Mouse (Mus musculus) fibroblast of lung, adult 2 months (primary cell): ENCODE results near the gene Tatdn2.
"Not testable (repeated sequence)": the region's sequence is repeated elsewhere in the genome, so short reads cannot be mapped to it uniquely, and the experiment has no call there.

Experiments
- DNase-seq: peaks from one replicate; pipeline ENCODE4 v3.0.0-alpha.2; 2011; ENCODE audit warnings: low read depth

Gene Tatdn2

DNA sequence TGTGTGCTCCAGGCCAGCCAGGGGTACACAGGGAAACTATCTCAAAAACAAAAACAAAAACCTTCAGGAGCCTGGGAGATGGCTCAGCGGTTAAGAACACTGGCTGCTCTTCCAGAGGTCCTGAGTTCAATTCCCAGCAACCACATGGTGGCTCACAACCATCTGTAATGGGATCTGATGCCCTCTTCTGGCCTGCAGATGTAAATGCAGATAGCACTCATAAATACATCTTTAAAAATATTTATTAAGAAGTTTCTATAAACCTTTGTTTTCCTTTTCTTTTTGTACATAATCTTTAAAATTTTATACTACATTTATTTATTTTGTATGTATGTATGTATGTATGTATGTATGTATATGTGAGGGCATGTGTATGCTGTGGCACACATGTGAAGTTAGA lies 24.8 kb upstream of the Tatdn2 start:
- DNase-seq: not testable (repeated sequence)

DNA sequence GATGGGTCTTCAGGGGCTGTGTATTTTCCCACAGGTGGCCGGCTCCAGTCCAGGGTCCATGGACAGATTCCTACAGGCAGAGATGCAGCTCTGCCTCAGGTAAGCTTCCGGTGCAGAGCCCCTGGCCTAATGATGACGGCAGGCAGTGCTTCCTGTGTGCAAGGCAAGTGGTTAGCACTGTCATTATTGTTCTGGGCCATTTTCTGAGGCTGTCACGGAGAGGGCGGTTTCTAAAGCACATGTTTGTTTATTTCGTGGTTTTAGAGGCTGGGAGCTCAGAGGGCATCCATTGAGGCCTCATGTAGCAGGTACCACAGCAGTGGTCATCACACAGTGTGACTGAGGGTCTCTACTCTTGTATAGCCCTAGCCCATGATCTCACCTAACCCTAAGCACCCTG lies 23.9 kb upstream of the Tatdn2 start:
- no peak for DNase-seq

DNA sequence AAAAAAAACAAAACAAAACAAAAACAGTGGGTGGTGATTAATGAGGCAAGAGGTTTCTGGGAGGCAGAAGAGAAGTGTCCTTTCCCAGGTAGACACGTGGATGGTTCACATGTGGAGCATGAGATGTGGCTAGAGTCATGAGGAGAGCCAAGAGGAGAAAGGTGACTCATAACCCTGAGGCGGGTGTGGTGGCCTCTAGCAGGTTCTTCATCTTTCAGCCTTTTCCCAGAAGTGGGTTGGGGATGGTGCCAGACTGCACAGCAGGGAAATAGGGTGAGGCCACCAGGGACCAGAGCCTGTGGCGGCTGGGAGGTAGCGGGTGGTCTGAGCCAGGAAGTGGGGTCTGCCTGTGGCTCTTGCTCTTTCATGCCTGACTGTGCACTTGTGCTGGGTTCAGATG lies 21.6 kb upstream of the Tatdn2 start:
- DNase-seq: peak; percentile 67

- DNase-seq: no peak
These were observed 20.9 kb upstream of the Tatdn2 start for GRCm38 (mm10) chr6:113675991-113676390.

GRCm38 (mm10) chr6:113677070-113677734 lies 19.6 kb upstream of the Tatdn2 start:
- DNase-seq: no peak

GRCm38 (mm10) chr6:113678246-113679012 lies 18.4 kb upstream of the Tatdn2 start:
- DNase-seq: no peak

DNA sequence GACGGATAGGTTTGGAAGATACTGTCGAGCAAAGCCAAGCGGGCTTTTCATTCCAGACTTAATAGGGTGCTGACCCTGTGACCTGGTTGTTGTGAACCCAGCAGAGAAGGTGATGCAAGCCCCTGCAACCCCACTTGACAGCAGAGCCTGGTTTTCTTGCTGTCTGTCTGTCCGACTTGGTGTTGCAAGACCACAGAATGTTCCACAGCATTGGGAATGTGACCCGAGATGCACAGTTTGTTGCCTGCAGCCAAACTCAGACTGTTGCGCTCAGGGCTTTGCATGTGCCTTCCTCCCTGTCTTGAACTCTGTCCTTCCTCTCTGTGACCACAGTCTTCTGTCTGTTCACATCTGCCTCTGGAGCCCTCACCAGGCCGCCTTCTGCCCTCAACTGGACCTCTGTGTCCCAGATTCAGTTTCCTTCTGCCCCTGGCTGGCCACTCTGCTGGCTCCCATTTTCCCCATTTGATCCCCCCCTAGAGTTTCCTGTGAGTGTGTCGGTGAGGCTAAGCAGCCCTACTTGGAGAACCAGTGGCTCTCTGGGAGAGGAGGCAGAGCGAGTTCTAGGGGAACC lies 16.8 kb upstream of the Tatdn2 start:
- no peak for DNase-seq

DNA sequence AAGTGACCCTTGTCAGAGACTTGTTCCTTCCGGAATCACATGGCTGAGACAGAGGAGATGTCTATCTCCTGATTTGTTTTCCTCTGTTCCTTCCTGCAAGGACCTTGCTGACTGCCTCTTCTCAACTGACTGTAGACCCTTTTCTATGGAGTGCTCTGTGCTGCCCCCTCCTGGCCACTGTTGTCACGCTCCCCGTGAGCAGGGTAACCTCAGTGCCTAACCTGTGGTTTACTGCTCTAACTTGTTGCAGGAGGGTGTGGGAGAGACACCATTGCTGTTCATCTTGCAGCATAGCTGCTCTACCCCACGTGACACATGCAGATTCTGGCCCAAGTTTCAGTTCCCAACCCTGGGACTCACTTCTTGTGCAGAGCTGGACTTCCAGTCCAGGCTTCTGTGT lies 15.6 kb upstream of the Tatdn2 start:
- no peak for DNase-seq

DNA sequence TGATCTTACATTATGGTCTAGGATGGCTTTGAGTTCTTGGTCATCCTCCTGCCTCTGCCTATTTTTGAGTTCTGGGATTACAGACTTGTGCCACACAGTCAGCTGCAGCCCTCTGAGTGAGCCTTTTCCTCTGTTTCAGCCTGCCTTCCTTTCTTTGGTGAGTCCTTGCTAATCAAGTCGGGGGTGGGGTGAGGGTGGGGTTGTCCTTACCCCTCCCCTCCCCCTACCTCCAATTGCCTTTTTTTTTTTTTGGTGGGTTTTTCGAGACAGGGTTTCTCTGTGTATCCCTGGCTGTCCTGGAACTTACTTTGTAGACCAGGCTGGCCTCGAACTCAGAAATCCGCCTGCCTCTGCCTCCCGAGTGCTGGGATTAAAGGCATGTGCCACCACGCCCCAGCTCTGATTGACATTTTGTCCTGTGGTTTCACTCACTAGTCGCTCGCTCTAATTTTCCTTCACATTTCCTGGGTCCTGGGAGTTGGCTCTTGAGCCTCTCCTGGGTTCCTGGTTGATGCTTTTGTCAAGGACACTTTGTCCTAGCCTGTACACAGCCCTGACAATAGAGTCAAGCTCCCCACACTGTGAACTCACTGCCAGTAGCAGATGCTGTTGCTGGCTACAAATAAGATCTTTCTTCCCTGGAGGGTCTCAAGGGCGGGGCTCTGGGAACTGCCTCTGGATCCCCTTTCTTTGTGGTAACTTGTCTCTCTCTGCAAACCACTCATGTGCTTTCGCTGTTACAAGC lies 13.6 kb upstream of the Tatdn2 start:
- no peak for DNase-seq

- DNase-seq: no peak
These were observed 10.2 kb upstream of the Tatdn2 start for GRCm38 (mm10) chr6:113686551-113687125.

GRCm38 (mm10) chr6:113690008-113690399 lies 6.8 kb upstream of the Tatdn2 start:
- DNase-seq: peak; percentile 82

DNA sequence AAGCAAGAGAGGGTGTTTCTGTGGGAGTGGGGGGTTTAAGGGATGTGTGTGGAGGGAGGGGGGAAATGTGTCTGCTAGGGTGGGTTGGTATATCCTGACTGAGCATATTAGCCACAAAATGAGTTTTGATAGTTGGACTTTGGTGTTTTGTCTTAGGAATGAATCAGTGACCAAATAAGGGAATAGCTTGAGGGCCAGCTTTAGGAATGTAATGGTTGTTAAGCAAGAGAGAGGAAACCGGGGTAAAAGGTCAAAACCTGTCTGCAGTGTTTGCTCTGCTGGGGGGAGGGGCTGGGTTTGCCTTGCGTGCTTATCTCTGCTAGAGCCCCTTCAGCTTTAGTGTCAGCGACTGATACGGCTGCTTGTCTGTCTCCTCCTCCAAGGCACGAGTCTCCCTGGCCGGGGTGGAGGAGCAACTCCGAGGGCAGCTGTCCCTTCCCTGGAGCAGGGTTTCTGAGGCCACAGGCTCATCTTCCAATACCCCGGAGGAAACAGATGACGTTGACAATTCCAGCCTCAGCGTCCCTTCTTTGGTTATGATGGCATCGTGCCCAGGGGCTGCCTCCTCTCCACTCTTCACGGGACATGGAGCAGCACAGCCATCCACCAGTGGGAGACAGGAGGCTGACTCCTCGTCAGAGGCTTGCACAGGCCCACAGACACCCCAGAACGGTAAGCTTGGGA lies 6.3 kb upstream of the Tatdn2 start:
- DNase-seq: peak; percentile 75

DNA sequence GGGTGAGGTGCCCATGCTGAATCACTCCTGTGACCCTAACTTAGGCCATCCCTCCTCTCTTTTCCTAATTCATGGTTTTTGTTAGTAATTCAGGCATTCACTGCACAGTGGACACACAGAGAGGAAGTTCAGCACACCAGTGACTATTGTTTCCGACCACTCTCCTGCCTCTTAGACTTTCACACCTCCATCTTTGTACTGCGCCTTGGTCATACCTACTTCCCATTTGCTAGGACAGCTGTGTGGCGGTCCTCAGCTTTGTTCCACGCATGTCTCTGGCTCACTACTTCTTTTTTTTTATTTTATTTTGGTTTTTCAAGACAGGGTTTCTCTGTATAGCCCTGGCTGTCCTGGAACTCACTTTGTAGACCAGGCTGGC lies 5.8 kb upstream of the Tatdn2 start:
- DNase-seq: no peak

- DNase-seq: no peak
These were observed 4.2 kb upstream of the Tatdn2 start for GRCm38 (mm10) chr6:113692661-113693133.

GRCm38 (mm10) chr6:113693377-113693776 lies 3.5 kb upstream of the Tatdn2 start:
- no peak for DNase-seq

GRCm38 (mm10) chr6:113695203-113695602 lies 1.6 kb upstream of the Tatdn2 start:
- no peak for DNase-seq

- no peak for DNase-seq
These were observed 989 bp upstream of the Tatdn2 start for GRCm38 (mm10) chr6:113695766-113696355.

DNA sequence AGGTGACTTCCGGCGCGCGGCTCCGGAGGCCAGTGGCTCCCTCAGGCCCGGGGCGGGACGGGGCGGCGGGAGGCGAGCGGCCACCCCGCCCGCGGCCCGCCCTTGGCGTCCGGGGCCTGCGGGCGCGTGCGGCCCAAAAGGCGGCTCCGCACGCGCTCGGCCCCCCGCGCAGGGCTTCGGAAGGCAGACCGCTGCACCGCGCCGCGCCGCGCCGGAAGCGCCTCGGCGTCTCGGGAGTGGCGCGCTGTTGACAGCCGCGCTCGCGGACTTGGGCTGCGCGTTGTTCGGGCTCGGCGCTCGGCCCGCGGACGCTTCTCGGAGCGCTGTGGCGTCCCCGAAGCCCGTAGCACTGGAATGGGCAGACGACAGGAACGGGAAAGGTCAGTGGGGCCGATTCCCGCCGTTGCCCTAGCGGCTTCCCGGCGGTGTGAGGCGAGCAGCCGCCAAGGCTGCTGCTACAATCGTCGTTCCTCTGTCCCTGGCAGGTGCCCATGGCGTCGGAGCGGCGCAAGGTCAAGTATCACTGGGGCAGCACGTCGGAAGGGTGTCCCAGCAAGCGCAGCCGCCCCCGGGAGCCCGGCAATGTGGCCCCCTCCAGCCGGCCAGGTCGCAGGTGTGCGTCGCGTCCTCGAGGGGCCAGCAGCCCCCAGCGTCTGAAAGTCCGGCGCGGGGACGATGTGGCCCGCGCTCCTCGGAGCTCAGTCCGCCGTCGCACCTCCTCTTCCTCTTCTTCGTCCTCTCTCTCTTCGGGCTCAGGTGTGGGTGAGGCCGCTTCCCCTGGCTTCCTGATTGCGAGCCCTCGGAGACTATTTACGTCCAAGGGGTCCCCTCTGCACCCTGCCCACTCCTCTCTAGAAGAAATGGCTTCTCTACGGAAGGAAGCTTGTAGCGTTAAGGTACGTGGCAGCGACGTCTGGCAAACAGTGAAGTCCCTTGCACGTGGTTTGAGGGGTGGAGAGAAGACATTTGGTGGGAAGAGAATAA lies 664 bp downstream of the Tatdn2 start:
- no peak for DNase-seq

GRCm38 (mm10) chr6:113712718-113713117 lies 15.9 kb downstream of the Tatdn2 start:
- no peak for DNase-seq

- not testable (repeated sequence) for DNase-seq
These were observed 16.5 kb downstream of the Tatdn2 start for GRCm38 (mm10) chr6:113713389-113713788.
